Mouse (Mus musculus): ENCODE measurements at regions not wholly inside any gene's neighbourhood (a gene's known extent, or its start where the extent isn't known, plus 50 kb on each side); places are given as distances from the start of the nearest gene placed in this dataset.

- no peak for DNase-seq (ENCODE audit: low read depth, low spot score)
Observed at GRCm38 (mm10) chr2:11119301-11119700, 52.6 kb upstream of the Prkcq start.
